In genomic region chr14:35468254-35468653, GRCm38 (mm10) we compare ENCODE assay signal across 31 mouse cellular contexts.
DNase-seq lines count a peak whose midpoint lies in the region; ATAC-seq lines count a peak whose summit lies in the region.
"Had no signal": no experiment of that assay in that cellular context is flagged by ENCODE, and none has a peak within 500 bp of the region (broad histone marks: within the 10 kb centered on the region; RNA-seq: fewer than 3 reads in every experiment).

No protein-coding gene starts in this region.

- no peak overlapping the region for H3K4me3 ChIP-seq in hindbrain, embryonic 13.5 days
- no peak overlapping the region for H3K4me3 ChIP-seq in hindbrain, embryonic 11.5 days (ENCODE audit: low read depth, low read length)
- H3K4me3 ChIP-seq in midbrain, embryonic 14.5 days (replicated peaks; ENCODE audit: low read depth, low read length), result no peak overlapping the region
- no peak overlapping the region for H3K4me3 ChIP-seq in midbrain, embryonic 10.5 days
- H3K4me3 ChIP-seq in midbrain, embryonic 15.5 days, result no peak overlapping the region
- no peak overlapping the region for H3K4me3 ChIP-seq in neural tube, embryonic 15.5 days (replicated peaks)
- H3K4me3 ChIP-seq: embryonic facial prominence, embryonic 10.5 days; embryonic facial prominence, embryonic 15.5 days; forebrain, embryonic 12.5 days; gastrocnemius, adult 2 months; heart, adult 2 months; heart, embryonic 12.5 days; intestine, embryonic 15.5 days had no signal

- no peaks in the 10 kb centered on the region for H3K4me1 ChIP-seq in hindbrain, embryonic 13.5 days (replicated peaks)
- H3K4me1 ChIP-seq in hindbrain, embryonic 11.5 days (replicated peaks; ENCODE audit: control insufficient read depth, insufficient read depth, low read length), result no peaks in the 10 kb centered on the region
- no peaks in the 10 kb centered on the region for H3K4me1 ChIP-seq in midbrain, embryonic 14.5 days (ENCODE audit: control insufficient read depth, insufficient read depth, low read length)
- H3K4me1 ChIP-seq in midbrain, embryonic 10.5 days, result no peaks in the 10 kb centered on the region
- no peaks in the 10 kb centered on the region for H3K4me1 ChIP-seq in midbrain, embryonic 15.5 days
- no peaks in the 10 kb centered on the region for H3K4me1 ChIP-seq in neural tube, embryonic 15.5 days
- H3K4me1 ChIP-seq: embryonic facial prominence, embryonic 10.5 days; embryonic facial prominence, embryonic 15.5 days; forebrain, embryonic 12.5 days; heart, embryonic 12.5 days; intestine, embryonic 15.5 days had no signal

- no peaks in the 10 kb centered on the region for H3K27me3 ChIP-seq in hindbrain, embryonic 13.5 days
- no peaks in the 10 kb centered on the region for H3K27me3 ChIP-seq in hindbrain, embryonic 11.5 days (ENCODE audit: control insufficient read depth, insufficient read depth, low read length)
- no peaks in the 10 kb centered on the region for H3K27me3 ChIP-seq in midbrain, embryonic 14.5 days (ENCODE audit: control insufficient read depth, insufficient read depth, low read length)
- no peaks in the 10 kb centered on the region for H3K27me3 ChIP-seq in midbrain, embryonic 10.5 days (ENCODE audit: low read depth, poor library complexity, severe bottlenecking)
- H3K27me3 ChIP-seq in midbrain, embryonic 15.5 days (replicated peaks), result no peaks in the 10 kb centered on the region
- no peaks in the 10 kb centered on the region for H3K27me3 ChIP-seq in neural tube, embryonic 15.5 days (replicated peaks)
- H3K27me3 ChIP-seq: embryonic facial prominence, embryonic 15.5 days; forebrain, embryonic 12.5 days; heart, embryonic 12.5 days; intestine, embryonic 15.5 days had no signal

- DNase-seq in hindbrain, embryonic 11.5 days (ENCODE audit: low spot score), result no peak
- DNase-seq in midbrain, embryonic 14.5 days, result peak; percentile 33
- no peak for DNase-seq in midbrain, embryonic 10.5 days (ENCODE audit: low spot score)
- no peak for DNase-seq in heart, postnatal 4 days
- DNase-seq in kidney, postnatal 10 days, result no peak
- DNase-seq: adrenal gland, postnatal 25 days; cerebellum, postnatal 25 days; gastrocnemius, adult 2 months; gastrocnemius, postnatal 36 days; heart, adult 2 months; kidney, adult 2 months; kidney, postnatal 4 days; left cerebral cortex, postnatal 4 days; liver; lung, adult 2 months; lung, postnatal 10 days; right cerebral cortex, postnatal 4 days; thymus, adult 18-20 months; thymus, postnatal 25 days had no signal

- no peak for ATAC-seq in hindbrain, embryonic 13.5 days (ENCODE audit: low FRiP score)
- ATAC-seq in hindbrain, embryonic 11.5 days (ENCODE audit: low FRiP score), result no peak
- no peak for ATAC-seq in midbrain, embryonic 14.5 days (ENCODE audit: low FRiP score, low TSS enrichment)
- ATAC-seq in midbrain, embryonic 15.5 days (replicated peaks), result peak; percentile 58; the same call in 1 of the 2 replicates
- 0 out of 2 replicates have a peak, but pooled peaks have one; percentile 50 for ATAC-seq in neural tube, embryonic 15.5 days (ENCODE audit: low FRiP score)
- ATAC-seq: intestine, embryonic 15.5 days; Patski had no signal

- 67% methylated on average over 6 of the region's 6 CpGs for WGBS in hindbrain, embryonic 13.5 days
- 78% methylated on average over 6 of the region's 6 CpGs for WGBS in hindbrain, embryonic 11.5 days
- 68% methylated on average over 6 of the region's 6 CpGs for WGBS in midbrain, embryonic 14.5 days
- WGBS in midbrain, embryonic 10.5 days, result 87% methylated on average over 6 of the region's 6 CpGs
- 59% methylated on average over 6 of the region's 6 CpGs for WGBS in midbrain, embryonic 15.5 days
- WGBS in neural tube, embryonic 15.5 days, result 53% methylated on average over 6 of the region's 6 CpGs

- no peaks in the 10 kb centered on the region for H3K9me3 ChIP-seq in hindbrain, embryonic 13.5 days
- H3K9me3 ChIP-seq in hindbrain, embryonic 11.5 days (ENCODE audit: control insufficient read depth, low read length), result no peaks in the 10 kb centered on the region
- H3K9me3 ChIP-seq in midbrain, embryonic 14.5 days (ENCODE audit: control insufficient read depth, low read length), result no peaks in the 10 kb centered on the region
- H3K9me3 ChIP-seq in midbrain, embryonic 10.5 days (replicated peaks), result no peaks in the 10 kb centered on the region
- H3K9me3 ChIP-seq in midbrain, embryonic 15.5 days, result no peaks in the 10 kb centered on the region
- no peaks in the 10 kb centered on the region for H3K9me3 ChIP-seq in neural tube, embryonic 15.5 days (replicated peaks)
- H3K9me3 ChIP-seq: embryonic facial prominence, embryonic 10.5 days; embryonic facial prominence, embryonic 15.5 days; forebrain, embryonic 12.5 days; heart, embryonic 12.5 days; intestine, embryonic 15.5 days had no signal

- no peaks in the 10 kb centered on the region for H3K36me3 ChIP-seq in hindbrain, embryonic 13.5 days
- no peaks in the 10 kb centered on the region for H3K36me3 ChIP-seq in hindbrain, embryonic 11.5 days (ENCODE audit: control insufficient read depth, insufficient read depth, low read length)
- H3K36me3 ChIP-seq in midbrain, embryonic 14.5 days (ENCODE audit: control insufficient read depth, insufficient read depth, low read length), result no peaks in the 10 kb centered on the region
- H3K36me3 ChIP-seq in midbrain, embryonic 10.5 days, result no peaks in the 10 kb centered on the region
- H3K36me3 ChIP-seq in midbrain, embryonic 15.5 days (replicated peaks), result no peaks in the 10 kb centered on the region
- no peaks in the 10 kb centered on the region for H3K36me3 ChIP-seq in neural tube, embryonic 15.5 days
- H3K36me3 ChIP-seq: embryonic facial prominence, embryonic 10.5 days; embryonic facial prominence, embryonic 15.5 days; forebrain, embryonic 12.5 days; heart, embryonic 12.5 days; intestine, embryonic 15.5 days had no signal

- peak overlapping the region; percentile 6; the same call in 1 of the 2 replicates for H3K27ac ChIP-seq in hindbrain, embryonic 13.5 days
- no peak overlapping the region for H3K27ac ChIP-seq in hindbrain, embryonic 11.5 days (ENCODE audit: low read depth, low read length)
- peak overlapping the region; percentile 56 for H3K27ac ChIP-seq in midbrain, embryonic 14.5 days (replicated peaks; ENCODE audit: low read depth, low read length)
- no peak overlapping the region for H3K27ac ChIP-seq in midbrain, embryonic 10.5 days (replicated peaks)
- H3K27ac ChIP-seq in midbrain, embryonic 15.5 days, result no peak overlapping the region
- 0 out of 2 replicates have a peak overlapping the region, but pooled peaks have one; percentile 7 for H3K27ac ChIP-seq in neural tube, embryonic 15.5 days (replicated peaks)
- H3K27ac ChIP-seq: embryonic facial prominence, embryonic 10.5 days; embryonic facial prominence, embryonic 15.5 days; forebrain, embryonic 12.5 days; gastrocnemius, adult 2 months; heart, adult 2 months; intestine, embryonic 15.5 days; liver, embryonic 14.5 days; macrophage; stomach, postnatal 0 days had no signal

- no peak overlapping the region for H3K9ac ChIP-seq in hindbrain, embryonic 13.5 days
- H3K9ac ChIP-seq in hindbrain, embryonic 11.5 days (ENCODE audit: low read depth, low read length), result no peak overlapping the region
- 0 out of 2 replicates have a peak overlapping the region, but pooled peaks have one; percentile 26 for H3K9ac ChIP-seq in midbrain, embryonic 14.5 days (replicated peaks; ENCODE audit: low read length)
- no peak overlapping the region for H3K9ac ChIP-seq in midbrain, embryonic 15.5 days
- no peak overlapping the region for H3K9ac ChIP-seq in neural tube, embryonic 15.5 days (replicated peaks)
- H3K9ac ChIP-seq: embryonic facial prominence, embryonic 15.5 days; forebrain, embryonic 12.5 days; heart, embryonic 12.5 days; intestine, embryonic 15.5 days; liver, embryonic 14.5 days had no signal

- no peak overlapping the region for H3K4me2 ChIP-seq in hindbrain, embryonic 13.5 days
- H3K4me2 ChIP-seq in hindbrain, embryonic 11.5 days (replicated peaks; ENCODE audit: low read depth, low read length), result no peak overlapping the region
- H3K4me2 ChIP-seq in midbrain, embryonic 14.5 days (ENCODE audit: low read length), result no peak overlapping the region
- H3K4me2 ChIP-seq in midbrain, embryonic 15.5 days, result no peak overlapping the region
- no peak overlapping the region for H3K4me2 ChIP-seq in neural tube, embryonic 15.5 days
- H3K4me2 ChIP-seq: embryonic facial prominence, embryonic 15.5 days; forebrain, embryonic 12.5 days; heart, embryonic 12.5 days; intestine, embryonic 15.5 days had no signal

Comparison
In these comparisons a context has a peak if more than half of its experiments do, and no peak if none do; other contexts are left out.
1. ATAC-seq: peak in midbrain, embryonic 15.5 days (single experiment) and neural tube, embryonic 15.5 days (single experiment); none in hindbrain, embryonic 13.5 days (single experiment), hindbrain, embryonic 11.5 days (single experiment) and midbrain, embryonic 14.5 days (single experiment).
2. H3K27ac ChIP-seq: peak in hindbrain, embryonic 13.5 days (single experiment), midbrain, embryonic 14.5 days (single experiment) and neural tube, embryonic 15.5 days (single experiment); none in hindbrain, embryonic 11.5 days (single experiment), midbrain, embryonic 10.5 days (single experiment) and midbrain, embryonic 15.5 days (single experiment).